Mouse (Mus musculus) MEL (cell line): ENCODE measurements at regions not wholly inside any gene's neighbourhood (a gene's known extent, or its start where the extent isn't known, plus 50 kb on each side); places are given as distances from the start of the nearest gene placed in this dataset.

Experiments
- CHD2 ChIP-seq: IDR thresholded peaks from 2 replicates; pipeline ENCODE4 v1.6.1; 2011; ENCODE audit warnings: low read length, improper control_type of control experiment
- CTCF ChIP-seq, 3 experiments: IDR thresholded peaks in 2 of 3; conservative IDR thresholded peaks in 1 of 3; 2 replicates each; pipeline ENCODE4 v1.5.1; 2011 to 2012; ENCODE audit warnings: low read length in 3 of 3, low read depth in 2 of 3, mild to moderate bottlenecking in 2 of 3, improper control_type of control experiment in 1 of 3, inconsistent platforms in 1 of 3, mixed read lengths in 1 of 3, moderate library complexity in 1 of 3; ENCODE audit not compliant: control insufficient read depth in 1 of 3, insufficient read depth in 1 of 3, poor library complexity in 1 of 3, severe bottlenecking in 1 of 3
- E2F4 ChIP-seq: IDR thresholded peaks from 2 replicates; pipeline ENCODE4 v1.6.1; 2011; ENCODE audit warnings: low read depth, low read length, improper control_type of control experiment, borderline replicate concordance
- GATA1 ChIP-seq: IDR thresholded peaks from 2 replicates; pipeline ENCODE4 v1.6.1; 2011; ENCODE audit warnings: low read depth, low read length, improper control_type of control experiment
- HCFC1 ChIP-seq: IDR thresholded peaks from 2 replicates; pipeline ENCODE4 v1.6.1; 2012; ENCODE audit warnings: low read depth, mild to moderate bottlenecking, inconsistent platforms, low read length, improper control_type of control experiment, moderate library complexity
- JUND ChIP-seq: IDR thresholded peaks from 2 replicates; pipeline ENCODE4 v1.6.1; 2011; ENCODE audit warnings: low read depth, mild to moderate bottlenecking, improper control_type of control experiment, low read length
- KAT2A ChIP-seq: conservative IDR thresholded peaks from 2 replicates; pipeline ENCODE4 v1.6.1; 2012; ENCODE audit warnings: low read depth, low read length, improper control_type of control experiment, inconsistent platforms
- MAX ChIP-seq: IDR thresholded peaks from 2 replicates; pipeline ENCODE4 v1.6.1; 2011; ENCODE audit warnings: low read length, improper control_type of control experiment
- MEF2A ChIP-seq: IDR thresholded peaks from 2 replicates; pipeline ENCODE4 v1.6.1; 2014; ENCODE audit warnings: low read depth, mild to moderate bottlenecking, inconsistent platforms, low read length, improper control_type of control experiment; ENCODE audit not compliant: poor library complexity, insufficient replicate concordance, severe bottlenecking; ENCODE audit errors: extremely low read depth
- POLR2A ChIP-seq, 2 experiments: IDR thresholded peaks; 2 replicates each; pipeline ENCODE4 v1.6.1; 2011 to 2012; ENCODE audit warnings: low read length in 2 of 2, mild to moderate bottlenecking in 2 of 2, control low read depth in 1 of 2, improper control_type of control experiment in 1 of 2, low read depth in 1 of 2, moderate library complexity in 1 of 2; ENCODE audit not compliant: control insufficient read depth in 1 of 2, insufficient read depth in 1 of 2, poor library complexity in 1 of 2
- POLR2AphosphoS2 ChIP-seq: IDR thresholded peaks from 2 replicates; pipeline ENCODE4 v1.6.1; 2011; ENCODE audit warnings: low read length, improper control_type of control experiment
- TCF12 ChIP-seq: IDR thresholded peaks from 2 replicates; pipeline ENCODE4 v1.6.1; 2014; ENCODE audit warnings: low read depth, mild to moderate bottlenecking, inconsistent platforms, low read length, improper control_type of control experiment, moderate library complexity
- UBTF ChIP-seq: IDR thresholded peaks from 2 replicates; pipeline ENCODE4 v1.6.1; 2012; ENCODE audit warnings: low read depth, mild to moderate bottlenecking, inconsistent platforms, low read length, improper control_type of control experiment, moderate library complexity, borderline replicate concordance; ENCODE audit not compliant: insufficient read depth
- ZC3H11A ChIP-seq: IDR thresholded peaks from 2 replicates; pipeline ENCODE4 v1.6.1; 2012; ENCODE audit warnings: low read depth, mild to moderate bottlenecking, inconsistent platforms, low read length, improper control_type of control experiment

DNA sequence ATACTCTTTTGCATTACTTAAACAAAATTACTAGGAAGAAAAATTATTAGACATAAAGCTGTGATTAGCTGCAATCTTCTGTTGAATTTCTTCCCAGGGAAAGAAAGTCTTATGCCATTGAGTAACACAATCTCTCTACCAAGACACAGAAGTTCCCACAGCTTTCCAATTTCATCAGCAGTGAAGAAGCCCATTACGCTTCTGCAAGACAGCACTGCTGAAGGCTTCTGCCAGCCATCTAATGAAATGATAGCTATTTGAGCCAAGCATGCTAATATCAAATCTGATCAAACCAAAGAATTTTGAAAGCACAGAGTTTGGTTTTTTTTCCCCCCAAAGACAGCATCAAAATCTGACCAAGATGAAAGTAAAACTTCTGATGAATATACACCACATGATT, 230.0 kb upstream of the Plscr5 start:
- TF ChIP-seq GATA1 (no peak), UBTF (no peak), E2F4 (no peak), POLR2AphosphoS2 (no peak), CTCF (IDR thresholded peaks at IDR 0.05 in 2 of 3, conservative IDR thresholded peaks at IDR 0.05 in 1 of 3; ENCODE audit: control insufficient read depth in 1 of 3, insufficient read depth in 1 of 3, low read depth in 2 of 3, low read length in 3 of 3, poor library complexity in 1 of 3, severe bottlenecking in 1 of 3) (no peak), POLR2A (IDR thresholded peaks at IDR 0.05; ENCODE audit: control insufficient read depth in 1 of 2, insufficient read depth in 1 of 2, low read depth in 1 of 2, low read length in 2 of 2, poor library complexity in 1 of 2) (no peak), JUND (no peak), TCF12 (no peak), MAX (no peak), CHD2 (no peak), KAT2A (no peak), ZC3H11A (no peak), MEF2A (no peak), HCFC1 (no peak)
